Mouse (Mus musculus) kidney, adult 9 months (tissue): ENCODE measurements around the gene Sec22a.

Source experiments
- DNase-seq: peaks from one replicate; pipeline ENCODE4 v3.0.0; 2022

Gene Sec22a

DNA sequence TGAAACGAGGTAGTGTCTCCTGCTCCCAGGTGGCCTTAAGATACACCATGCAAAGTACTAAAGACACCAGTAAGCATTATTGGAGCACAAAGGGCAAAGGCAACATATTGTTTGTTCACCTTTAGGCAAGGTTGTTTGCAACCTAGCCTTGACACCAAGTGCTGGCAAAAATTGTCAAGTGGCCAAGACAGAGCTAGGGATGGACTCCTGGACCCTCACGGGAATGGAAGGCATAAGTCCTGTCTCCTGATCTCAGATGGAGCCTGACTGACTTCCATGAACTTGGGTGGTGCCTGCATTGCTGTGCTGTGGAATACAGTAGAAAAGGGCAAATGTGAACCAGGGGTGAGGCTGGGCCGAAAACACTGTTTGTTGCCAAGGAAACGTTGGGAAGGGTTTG, 54.1 kb downstream of the Sec22a start:
- DNase-seq, result peak; percentile 49

DNA sequence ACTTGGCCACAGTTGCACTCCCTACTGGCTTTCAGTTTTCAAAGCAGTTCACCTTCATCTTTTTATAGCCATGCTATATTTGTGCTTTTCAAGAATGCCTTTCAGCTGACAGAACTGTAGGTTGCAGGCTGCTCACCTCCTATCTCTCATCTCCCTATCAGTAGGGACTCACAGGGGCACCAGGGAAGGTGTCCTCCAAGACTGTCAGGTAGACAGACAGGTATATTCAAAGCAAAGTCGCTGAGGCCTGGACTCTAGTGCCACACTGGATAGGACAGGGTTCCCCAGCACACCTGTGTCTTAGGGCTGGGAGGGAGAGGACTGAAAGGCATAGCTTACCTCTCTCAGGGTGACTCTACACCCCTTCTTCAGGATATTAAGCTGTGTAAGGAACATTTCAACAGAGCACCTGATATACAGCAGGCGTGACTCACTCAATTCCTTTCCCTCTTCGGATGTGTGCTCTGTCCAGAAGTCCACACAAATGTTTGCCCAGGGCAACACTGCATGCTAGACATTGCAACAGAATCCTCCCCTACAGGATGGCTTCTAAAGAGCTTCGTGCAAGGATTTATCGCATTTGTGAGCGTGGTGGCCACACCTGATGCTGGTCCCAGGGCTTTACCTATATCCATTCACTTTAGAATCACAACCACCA, 55.1 kb downstream of the Sec22a start:
- DNase-seq, result no peak

DNA sequence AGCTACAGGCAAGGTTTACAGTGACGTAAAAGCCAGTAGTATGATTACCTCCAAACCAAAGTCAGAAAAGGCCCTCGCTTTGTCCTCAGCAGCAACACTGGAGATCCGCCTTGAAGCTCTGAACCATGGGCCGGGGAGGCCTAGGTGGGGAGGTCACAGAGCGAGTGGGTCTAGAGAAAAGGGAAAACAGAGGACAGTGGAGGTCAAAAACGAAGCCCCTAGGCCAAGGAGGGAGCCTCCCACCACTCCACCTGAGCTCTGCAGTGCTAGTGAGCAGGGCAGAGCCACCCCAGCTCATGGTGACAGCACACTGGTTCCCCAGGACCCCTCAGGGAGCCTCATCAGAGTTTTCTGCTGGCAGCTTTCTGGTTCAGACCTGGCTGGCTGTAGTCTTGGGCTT, 55.7 kb downstream of the Sec22a start:
- DNase-seq, result no peak

DNA sequence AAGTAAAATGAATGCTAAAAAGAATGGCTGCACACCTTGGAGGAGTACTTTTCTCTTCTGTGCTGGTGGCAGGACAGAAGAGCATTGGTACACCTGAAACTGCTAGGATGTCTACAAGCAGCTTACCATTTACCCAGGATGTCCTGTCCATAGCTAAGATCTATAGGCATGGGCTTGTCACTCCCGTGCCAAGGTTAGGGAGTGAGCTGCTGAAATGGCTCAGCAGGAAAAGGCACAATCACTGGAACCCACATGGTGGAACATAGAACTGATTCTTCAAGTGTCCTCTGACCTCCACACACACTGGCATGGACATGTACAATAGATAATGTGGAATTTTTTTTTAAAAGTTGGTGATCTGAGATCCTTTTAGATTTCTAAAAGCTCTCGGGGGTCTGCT, 56.4 kb downstream of the Sec22a start:
- DNase-seq, result no peak

DNA sequence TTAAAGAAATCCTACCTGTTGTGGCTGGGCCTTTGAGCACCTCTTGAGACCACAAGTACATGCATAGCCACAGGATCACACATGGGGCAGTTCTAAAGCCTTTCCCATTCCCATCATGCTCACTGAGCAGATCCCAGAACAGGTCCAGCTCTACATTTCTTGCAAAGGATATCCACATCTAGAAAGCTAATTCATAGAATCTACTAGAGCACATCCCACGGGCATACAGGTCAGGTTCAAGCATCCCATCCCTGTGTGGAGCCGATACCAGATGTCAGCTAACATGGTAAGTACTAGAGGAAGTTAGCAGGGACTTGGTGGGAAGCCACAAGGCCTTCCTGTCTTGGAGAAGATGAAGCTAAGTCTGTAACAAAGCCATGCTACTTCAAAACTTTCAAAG, 57.1 kb downstream of the Sec22a start:
- no peak for DNase-seq

DNA sequence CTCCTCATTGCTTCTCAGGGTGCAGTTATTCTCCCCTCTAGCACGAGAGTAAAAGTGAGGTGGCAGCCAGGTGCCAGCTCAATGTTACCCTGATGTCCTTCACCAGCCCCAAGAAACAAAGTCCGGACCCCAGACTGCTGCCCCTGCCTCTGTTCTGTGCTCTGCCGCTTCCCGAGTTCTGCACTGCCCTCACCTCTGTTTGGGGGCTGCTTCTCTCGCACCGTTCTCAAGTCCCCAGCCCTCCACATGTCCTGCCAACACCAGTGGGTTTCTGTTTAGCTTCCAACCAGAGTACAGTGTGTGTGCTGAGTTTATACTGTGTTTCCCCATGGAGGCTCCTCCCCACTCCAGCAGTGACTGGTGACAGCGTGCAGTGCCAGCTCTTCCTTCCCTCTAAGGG, 58.5 kb downstream of the Sec22a start:
- DNase-seq, result no peak

DNA sequence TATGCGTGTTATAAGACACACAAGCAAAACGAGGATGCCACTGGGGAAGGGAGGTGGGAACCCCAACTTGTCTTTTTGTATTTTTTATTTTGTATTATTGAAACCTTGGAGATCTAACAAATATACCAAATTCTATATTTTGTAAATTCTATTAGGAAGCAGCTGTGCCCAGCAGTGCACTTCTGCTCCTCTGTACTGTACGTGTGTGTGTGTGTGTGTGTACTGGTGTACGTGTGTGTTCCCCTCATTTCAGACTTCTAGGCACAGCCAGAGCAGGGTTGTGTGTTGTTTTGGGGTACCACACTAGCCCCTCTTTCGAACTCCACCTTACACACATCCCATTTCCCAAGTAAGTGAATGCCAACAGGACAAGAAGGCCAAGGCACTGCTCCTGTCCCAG, 59.3 kb downstream of the Sec22a start:
- DNase-seq, result no peak

DNA sequence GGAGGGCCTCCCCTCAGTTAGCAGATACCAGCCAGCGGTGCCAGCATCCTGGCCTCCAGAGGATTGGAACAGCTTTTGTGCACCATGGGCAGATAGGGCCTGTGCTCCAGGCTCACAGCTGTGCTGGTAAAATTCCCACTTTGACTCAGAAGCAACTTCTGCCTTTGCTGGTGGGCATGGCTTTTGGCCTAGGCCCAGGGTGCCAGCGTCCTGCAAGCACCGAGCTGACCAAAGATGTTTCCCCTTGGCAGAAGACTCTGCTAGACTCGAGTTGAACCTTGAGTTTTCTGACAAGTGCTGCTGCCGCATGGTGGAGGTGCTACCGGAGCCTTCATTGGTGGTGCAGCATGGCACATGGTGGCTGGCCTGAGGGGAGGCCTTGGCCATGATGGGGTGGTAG, 60.0 kb downstream of the Sec22a start:
- no peak for DNase-seq

DNA sequence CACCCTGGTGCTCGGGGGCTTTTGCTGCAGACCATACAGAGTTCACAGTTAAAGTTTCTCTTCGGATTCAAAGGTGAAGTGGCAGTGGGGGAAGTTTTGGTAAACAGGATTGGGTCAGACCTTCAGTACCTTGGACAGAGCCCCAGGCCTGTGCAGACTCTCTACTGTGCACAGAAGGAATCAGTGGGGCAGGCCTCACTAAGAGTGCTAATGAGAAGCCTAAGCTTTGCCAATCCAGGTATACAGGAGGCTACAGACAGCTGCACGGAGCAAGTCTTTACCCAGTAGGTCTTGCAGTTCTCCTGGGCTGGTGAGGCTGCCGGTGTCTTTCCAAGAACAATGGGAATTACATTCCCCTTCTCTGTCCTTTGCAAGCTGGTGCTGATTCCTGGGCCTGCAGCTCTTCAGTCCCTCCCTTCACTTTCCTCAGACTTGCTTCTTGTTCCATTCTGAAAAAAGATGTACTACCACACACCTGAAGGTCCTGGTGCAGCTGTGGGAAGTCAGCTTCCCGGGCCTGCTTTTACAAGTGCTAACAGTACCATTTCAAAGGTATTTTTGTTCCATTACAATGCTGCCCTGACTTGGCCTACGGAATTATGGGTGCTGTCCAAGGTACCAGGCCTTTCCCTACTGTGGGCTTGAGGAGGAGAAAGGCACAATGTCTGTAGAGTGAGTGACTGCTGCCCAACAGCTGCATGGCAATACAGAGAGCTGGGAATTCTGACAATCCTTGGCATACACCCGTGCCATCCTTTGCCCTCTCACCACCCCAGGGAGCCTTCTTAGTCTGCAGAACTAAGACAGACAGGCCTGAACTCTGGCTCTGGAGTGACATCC, 61.1 kb downstream of the Sec22a start:
- DNase-seq, result no peak

DNA sequence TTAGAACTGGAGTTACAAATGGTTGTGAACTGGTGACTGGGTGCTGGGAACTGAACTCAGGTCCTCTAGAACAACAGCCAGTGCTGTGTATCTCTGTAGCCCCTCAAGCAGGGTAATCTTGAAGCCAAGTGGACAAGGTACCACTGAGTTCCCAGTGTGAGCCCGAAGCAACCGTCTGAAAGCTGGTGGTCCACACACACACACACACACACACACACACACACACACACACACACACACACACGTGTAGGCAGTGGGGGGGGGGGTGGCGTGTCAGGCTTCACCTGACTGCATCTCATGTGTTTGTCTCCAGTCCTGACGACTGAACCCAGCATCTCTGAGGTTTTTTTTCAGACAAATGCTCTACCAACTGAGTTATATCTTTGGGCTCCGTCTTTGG, 63.6 kb downstream of the Sec22a start:
- no peak for DNase-seq

DNA sequence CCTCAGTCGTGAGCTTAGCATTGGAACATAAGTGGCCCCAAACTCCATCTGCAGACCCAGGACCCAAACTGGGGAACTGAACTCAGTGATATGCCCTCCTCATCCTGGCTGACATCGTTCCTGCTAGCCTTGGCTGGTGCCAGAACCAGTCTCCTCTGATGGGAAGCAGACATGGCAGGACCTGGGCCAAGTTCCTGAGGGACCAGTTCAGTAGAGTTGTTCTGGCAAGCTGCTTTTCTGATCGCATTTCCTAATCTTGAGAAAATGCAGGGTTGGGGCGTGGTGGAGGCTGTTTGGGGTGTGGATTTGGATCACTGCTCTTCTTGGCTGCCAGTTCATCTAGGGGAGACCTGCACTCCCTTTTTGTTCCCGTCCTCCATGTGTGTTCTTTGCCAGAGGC, 65.9 kb downstream of the Sec22a start:
- DNase-seq, result no peak

DNA sequence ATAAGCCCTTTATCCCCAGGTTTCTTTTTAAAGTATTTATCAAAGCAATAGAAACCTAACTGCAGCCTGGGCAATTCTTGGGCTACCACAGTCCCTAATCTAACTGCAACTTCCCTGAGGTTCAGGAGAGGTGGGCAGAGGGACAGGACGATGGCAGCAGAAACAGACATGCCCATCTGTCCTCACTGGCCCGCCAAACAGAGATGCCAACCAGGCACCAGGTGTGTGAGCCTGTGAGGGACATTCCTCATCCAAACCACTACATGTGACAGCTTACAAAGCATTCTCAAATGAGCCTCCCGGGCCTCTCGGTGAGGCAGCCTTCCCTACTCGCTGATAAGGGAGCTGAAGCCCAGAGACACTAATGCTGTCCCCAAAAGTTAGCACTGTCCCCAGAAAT, 76.5 kb downstream of the Sec22a start:
- no peak for DNase-seq

DNA sequence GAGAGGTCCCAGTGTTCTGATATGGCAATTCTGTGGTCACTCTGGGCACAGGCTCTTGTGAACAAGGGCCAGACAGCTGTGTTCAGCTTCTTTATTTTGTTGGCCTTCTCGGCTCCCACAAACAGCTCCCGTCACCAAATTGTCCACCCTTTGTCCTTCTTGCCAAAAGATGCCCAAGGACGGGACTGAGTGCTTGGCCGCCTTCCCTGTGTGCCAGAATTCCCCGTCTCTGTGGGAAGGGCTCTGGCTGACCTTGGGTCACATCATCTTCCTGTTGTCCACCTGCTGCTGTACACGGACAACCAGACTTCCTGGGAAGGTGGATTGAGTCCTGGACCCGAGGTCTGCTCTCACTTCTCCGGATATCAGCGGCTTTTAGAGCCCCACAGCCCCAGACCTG, 77.9 kb downstream of the Sec22a start:
- no peak for DNase-seq

DNA sequence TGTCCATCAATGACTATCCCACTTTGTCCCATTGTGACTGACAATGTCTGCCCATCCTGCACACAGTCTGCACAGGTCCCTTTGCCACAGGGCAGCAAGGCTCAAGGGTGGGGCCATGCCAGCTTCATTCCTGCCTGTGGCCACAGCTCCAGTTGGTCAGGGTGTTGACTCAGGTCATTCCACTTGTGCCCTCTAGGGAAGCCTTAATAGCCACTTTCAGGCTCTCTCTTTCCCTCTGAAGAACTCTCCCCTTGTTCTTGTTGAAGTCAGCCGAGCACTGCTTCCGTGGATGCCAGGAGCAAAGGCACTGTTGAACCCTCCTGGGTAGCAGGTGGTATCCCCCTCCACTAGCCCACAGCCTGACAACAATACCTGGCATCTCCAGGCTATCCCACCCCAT, 81.3 kb downstream of the Sec22a start:
- no peak for DNase-seq

DNA sequence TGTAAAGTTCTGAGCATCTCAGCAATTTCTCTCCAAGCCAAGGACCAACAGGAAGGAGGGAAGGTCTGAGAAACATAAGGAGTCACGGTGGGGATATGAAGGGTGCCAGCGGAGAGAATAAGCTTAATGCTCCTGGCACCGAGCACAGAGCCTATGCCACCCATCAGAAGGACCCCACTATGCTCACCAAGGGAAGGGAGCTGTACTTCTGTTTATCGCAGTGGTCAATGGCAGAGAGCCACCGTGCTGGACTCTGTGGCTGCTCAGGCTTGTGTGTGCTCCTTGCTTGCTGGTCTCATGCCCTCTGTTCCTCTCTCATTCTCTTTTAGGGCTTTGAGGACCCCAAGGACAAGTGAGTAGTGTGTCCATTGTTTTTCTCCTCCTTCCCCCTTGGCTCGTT, 85.6 kb downstream of the Sec22a start:
- no peak for DNase-seq

DNA sequence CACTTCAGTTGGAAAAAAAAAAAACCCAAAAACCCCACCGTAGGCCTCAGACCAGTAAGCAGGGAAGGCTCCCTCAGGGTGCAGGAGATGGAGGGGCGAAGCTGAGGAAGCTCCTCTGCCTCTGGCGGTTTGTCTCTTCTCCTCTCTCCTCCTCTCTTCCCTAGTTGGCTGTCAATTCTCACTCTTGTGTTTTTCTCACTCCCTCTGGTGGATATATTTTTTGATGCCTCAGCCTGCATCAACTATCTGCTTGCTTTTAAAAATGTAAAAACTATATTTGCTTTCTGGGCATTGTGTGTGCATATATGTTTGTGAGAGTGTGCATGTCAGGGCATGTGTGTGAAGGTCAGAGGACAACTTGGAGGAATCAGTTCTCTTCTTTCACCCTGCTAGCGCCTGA, 91.3 kb downstream of the Sec22a start:
- DNase-seq, result no peak

DNA sequence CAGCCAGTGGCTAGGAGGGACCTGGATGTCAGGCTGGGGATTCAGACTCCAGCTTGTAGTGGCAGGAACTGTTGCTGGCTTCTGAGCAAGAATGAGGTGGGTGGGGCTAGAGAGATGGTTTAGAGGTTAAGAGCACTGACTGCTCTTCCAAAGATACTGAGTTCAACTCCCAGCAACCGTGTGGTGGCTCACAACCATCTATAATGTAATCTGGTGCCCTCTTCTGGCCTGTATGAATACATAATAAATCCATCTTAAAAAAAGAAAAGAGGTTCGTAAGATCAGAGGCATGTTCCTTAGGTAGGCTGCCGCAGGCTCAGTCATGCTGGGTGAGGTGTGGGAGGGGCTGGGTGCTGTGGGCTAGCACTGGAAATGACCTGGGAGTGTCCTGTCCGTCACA, 92.1 kb downstream of the Sec22a start:
- no peak for DNase-seq

DNA sequence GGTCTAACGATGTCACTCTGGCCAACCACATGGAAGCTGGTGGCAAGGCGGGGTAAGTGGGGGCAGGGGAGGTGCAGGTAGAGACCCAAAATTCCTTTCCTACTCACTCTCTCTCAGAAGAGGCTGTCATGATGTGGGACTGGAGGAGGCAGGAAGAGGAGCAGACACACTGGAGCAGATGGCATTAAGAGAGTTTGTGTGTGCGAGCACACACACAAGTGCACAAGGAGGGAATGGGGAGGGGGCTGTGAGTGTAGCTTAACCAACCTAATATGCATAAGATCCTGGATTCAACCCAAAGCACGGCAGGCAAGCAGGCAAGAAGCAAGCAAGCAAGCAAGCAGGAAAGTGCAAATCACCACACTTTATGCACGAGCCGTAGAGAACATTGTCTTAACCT, 92.8 kb downstream of the Sec22a start:
- no peak for DNase-seq

DNA sequence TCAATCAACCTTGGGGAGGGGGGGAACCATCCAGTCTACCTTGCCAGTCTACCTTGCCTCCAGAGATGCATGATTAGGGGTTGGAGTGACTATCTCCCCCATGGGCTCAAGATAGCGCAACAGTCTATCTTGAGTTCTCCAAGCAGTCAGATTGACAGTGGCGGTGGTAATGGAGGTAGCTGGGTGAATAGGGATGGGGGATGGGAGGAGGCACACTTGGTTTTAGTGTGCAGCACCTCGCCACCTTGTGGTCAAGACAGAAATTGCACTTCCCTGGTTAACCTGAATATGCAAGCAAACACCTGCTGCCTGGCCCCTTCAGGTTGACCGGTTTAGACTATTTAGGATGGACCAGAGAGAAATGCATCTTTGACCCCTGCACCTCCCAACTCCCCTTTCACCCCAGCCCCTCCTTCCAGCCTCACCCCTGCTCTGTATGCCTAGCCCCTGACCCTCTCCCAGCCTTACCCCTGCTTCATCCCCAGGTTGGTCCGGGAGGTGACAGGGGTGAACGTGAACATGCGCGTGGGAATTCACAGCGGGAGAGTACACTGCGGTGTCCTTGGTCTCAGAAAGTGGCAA, 93.3 kb downstream of the Sec22a start:
- peak; percentile 91 for DNase-seq
